Mouse (Mus musculus): ENCODE data around the gene Fxr2.

DNA sequence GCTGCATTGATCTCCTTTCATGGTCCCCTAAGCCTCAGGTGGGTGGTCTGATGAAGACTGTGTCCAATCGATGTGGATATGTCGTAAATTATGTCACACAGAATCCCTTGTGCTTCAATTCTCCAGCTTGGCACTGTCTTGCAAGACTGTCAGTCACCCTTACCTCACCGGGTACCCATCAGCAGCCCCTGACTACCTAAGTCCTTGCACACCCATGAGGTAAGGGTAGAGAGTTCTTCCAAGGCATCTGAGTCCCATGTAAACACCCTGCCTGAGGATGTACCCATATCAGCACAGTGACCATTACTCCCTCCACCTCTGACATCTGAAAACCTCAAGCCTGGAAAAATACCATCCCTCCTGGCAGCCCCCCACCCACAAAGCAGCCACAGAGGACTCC lies 28.4 kb upstream of the Fxr2 start:
- TF ChIP-seq POLR2A (IDR thresholded peaks at IDR 0.05; ENCODE audit: low read depth, low read length) (no peak), CTCF (IDR thresholded peaks at IDR 0.05; ENCODE audit: extremely low read depth, insufficient read length, insufficient replicate concordance, low read depth, low read length) (no peak)

All from small intestine, adult 2 months (tissue).